Mouse (Mus musculus) adrenal gland, adult 18-20 months (tissue): ENCODE results near the gene Gm1123. TPM values are rescaled to one million over a fixed set of nuclear protein-coding genes. Genes with fewer than 3 reads are reported as not detected.
A peak's percentile ranks its signal among the peaks of the same experiment; 100 is the strongest.

Experiments used
- DNase-seq, 2 experiments: peaks; one replicate each; pipeline ENCODE4 v3.0.0; 2021 to 2022; ENCODE audit warnings: low spot score in 2 of 2
- total RNA-seq, 2 experiments: library from RNA; stranded (reverse); gene quantifications; 1 replicate in 1 of 2; 2 replicates in 1 of 2; pipeline ENCODE4 v1.2.3; 2021

Gene Gm1123
- total RNA-seq, 2 experiments from 2014 or later = not detected

GRCm38 (mm10) chr9:99009069-99009897 lies 26.2 kb downstream of the Gm1123 start:
- DNase-seq = no peak

GRCm38 (mm10) chr9:99001326-99001725 lies 34.2 kb downstream of the Gm1123 start:
- DNase-seq = no peak

- no peak for DNase-seq
Measured at GRCm38 (mm10) chr9:98999881-99000339, 35.6 kb downstream of the Gm1123 start.

- no peak for DNase-seq
Measured at GRCm38 (mm10) chr9:98994103-98994502, 41.4 kb downstream of the Gm1123 start.

GRCm38 (mm10) chr9:98987131-98987530 lies 48.4 kb downstream of the Gm1123 start:
- no peak for DNase-seq

- DNase-seq = no peak
Measured at GRCm38 (mm10) chr9:98986476-98987096, 48.9 kb downstream of the Gm1123 start.

GRCm38 (mm10) chr9:98985800-98986475 lies 49.6 kb downstream of the Gm1123 start, which contains the start of gene Faim:
TSS of gene Faim (plus strand) at chr9:98986373.
- DNase-seq = peak; percentile 100

GRCm38 (mm10) chr9:98979431-98980416 lies 55.8 kb downstream of the Gm1123 start:
- DNase-seq = peak; percentile 90 to 93

- no peak for DNase-seq
Measured at GRCm38 (mm10) chr9:98976520-98976919, 59.0 kb downstream of the Gm1123 start.

GRCm38 (mm10) chr9:98976081-98976480 lies 59.4 kb downstream of the Gm1123 start:
- DNase-seq = no peak

GRCm38 (mm10) chr9:98974898-98975297 lies 60.6 kb downstream of the Gm1123 start:
- no peak for DNase-seq

- DNase-seq = no peak
Measured at GRCm38 (mm10) chr9:98973561-98973960, 62.0 kb downstream of the Gm1123 start.

- no peak for DNase-seq
Measured at GRCm38 (mm10) chr9:98973101-98973521, 62.4 kb downstream of the Gm1123 start.

- peak in 1 of 2 experiments; percentile 35 for DNase-seq
Measured at GRCm38 (mm10) chr9:98965084-98965483, 70.4 kb downstream of the Gm1123 start.

GRCm38 (mm10) chr9:98963661-98964060 lies 71.9 kb downstream of the Gm1123 start:
- no peak for DNase-seq

GRCm38 (mm10) chr9:98962478-98963142 lies 72.9 kb downstream of the Gm1123 start:
- no peak for DNase-seq

GRCm38 (mm10) chr9:98961591-98962477 lies 73.7 kb downstream of the Gm1123 start:
- no peak for DNase-seq

- no peak for DNase-seq
Measured at GRCm38 (mm10) chr9:98960348-98960747, 75.2 kb downstream of the Gm1123 start.

- no peak for DNase-seq
Measured at GRCm38 (mm10) chr9:98959851-98960250, 75.7 kb downstream of the Gm1123 start.
